Mouse (Mus musculus) WW6 (cell line): ENCODE measurements at regions not wholly inside any gene's neighbourhood (a gene's known extent, or its start where the extent isn't known, plus 50 kb on each side); places are given as distances from the start of the nearest gene placed in this dataset.

ENCODE experiments used
- DNase-seq: peaks from one replicate; pipeline ENCODE4 v3.0.0-alpha.2; 2013; ENCODE audit warnings: low read depth, low spot score

DNA sequence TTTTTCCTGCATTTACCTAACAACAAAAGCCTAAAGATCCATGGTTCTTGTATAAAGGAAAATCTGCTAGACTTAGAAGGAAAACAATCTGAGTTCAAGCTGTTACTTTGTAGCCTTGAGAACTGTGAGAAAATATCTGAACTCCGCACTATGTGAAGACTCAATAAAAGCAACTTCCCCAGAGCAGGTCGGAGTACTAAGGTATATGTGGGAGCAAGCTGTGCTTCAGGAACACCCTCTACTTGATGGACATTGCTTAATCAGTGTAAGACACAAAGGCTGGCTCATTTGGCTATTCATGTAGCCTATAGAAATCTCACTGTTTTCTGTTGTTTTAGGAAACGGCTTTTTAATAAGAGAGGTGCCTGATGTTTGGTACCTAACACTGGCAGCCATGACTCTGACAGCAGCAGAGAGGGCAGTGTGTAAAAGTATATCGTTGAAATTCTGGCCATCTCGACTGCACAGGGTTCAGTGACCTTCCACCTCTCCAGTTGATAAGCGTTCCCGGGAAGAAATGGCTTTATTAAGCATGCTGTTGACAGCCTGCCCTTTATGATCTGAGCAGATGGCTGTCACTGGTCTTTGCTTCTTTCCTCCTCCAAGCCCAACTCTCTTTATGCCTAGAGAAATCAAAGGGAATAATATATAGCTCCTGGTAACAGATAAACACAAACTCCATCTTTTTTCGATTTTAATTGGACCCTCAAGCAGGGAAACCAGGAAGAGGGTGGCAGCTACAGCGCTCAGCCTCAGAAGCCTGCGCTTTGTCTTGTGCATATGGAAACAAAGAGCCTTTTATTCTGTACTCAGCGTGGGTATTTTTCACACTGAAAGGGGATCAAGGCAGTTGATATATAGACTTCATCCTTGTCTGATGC, 443.7 kb upstream of the Sel1l start:
- DNase-seq = no peak

DNA sequence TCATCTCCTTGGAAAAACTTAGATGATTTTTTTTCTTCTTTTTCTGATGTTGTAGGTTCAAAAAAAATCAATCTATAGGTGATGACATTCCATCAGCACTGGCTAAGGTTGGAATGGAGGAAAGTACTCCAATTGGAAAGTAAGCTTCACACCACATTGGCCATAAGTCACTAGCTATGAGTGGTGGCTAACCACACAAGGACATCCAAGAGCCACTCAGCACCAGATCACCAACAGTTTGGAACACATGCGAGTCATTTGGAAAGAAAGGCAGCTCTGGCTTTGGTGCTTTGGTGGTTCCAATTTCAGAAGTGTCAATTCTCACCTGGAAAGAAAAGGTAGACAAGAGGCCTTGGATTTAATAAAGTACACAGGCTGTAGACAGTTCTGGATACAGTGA, 442.5 kb upstream of the Sel1l start:
- DNase-seq = no peak

DNA sequence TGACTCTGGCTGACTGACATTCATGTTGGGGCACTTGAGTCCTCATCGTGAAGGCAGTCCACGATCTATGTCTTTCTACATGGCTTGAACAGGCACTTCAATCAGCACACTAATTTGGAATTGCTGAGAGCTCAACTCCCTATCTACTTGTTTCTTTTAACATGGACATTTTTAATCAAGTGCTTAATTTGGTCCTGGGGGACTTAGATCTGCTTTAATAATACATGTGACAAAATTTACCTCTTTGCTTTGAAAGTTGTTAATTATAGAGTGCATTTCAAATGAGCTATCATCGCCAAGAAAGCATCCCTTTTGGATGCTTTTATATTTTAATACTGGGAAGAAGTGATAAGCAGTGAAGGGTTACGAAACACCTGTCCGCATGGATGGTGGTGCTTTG, 436.6 kb upstream of the Sel1l start:
- no peak for DNase-seq

DNA sequence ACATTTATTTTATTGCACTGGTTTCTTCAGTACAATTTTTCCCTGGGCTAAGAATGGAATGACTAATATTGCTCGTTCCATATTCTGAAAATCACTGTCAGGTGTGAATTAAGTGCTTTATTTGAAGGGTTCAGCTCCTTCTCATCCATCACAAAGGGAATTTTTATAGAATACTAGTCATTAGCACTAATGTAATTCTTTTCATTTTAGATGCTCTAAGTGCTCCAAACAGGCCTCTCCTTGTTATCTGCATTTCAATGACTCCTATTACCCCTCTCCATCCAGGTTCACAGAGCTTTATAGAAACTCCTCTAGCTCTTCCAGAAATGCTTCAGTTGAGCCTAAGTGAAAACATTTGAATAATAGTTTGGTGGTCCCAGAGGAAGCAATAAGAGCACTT, 431.5 kb upstream of the Sel1l start:
- DNase-seq = no peak

DNA sequence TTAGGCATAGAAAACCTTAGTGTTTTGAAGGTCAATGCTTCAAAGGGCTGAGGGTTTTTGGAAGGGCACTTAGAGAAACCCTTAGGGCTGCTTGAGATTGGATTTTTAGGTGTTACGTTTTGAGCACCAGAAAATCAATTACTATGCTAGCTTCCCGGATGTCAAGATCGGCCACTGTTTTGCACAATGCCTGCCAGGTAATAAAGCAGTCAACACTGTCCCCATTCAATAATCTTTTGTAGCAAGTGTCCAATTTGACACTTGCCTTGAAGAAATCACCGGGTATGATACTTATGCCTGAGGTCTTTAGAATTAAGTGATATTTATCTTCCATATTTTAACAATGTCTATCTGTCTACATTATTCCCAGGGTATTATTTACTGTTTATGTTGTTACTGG, 403.0 kb upstream of the Sel1l start:
- DNase-seq = no peak

DNA sequence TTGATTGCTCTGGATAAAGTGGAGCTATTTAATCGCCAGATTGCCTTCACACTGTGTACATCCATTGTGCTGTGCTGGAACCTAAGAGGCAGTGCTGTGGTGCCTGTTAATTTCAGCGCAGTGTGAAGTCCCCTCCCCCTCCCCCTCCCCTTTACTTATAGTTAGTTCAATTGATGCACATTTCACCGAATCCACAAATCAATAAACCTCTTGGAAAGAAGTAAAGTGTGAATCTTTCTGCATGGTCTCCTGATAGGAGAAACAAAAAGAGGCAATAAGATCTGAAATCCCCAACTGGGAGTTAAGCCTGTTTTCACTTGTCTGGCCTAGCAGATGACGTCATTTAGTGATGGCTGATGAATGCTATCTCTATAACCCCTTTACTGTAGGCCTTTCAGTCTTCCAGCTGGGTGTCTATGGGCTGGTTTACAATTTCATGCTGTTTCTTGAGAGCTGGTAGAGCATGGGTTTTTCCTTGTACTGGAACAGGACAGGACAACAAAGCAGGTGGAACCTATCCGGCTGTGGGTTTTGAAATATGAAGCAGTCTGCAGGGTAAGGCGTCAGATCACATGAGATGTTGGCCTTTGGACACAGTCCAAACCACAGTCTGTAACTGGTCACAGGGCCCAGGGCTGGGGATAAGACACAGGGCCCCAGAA, 398.0 kb upstream of the Sel1l start:
- DNase-seq = no peak

DNA sequence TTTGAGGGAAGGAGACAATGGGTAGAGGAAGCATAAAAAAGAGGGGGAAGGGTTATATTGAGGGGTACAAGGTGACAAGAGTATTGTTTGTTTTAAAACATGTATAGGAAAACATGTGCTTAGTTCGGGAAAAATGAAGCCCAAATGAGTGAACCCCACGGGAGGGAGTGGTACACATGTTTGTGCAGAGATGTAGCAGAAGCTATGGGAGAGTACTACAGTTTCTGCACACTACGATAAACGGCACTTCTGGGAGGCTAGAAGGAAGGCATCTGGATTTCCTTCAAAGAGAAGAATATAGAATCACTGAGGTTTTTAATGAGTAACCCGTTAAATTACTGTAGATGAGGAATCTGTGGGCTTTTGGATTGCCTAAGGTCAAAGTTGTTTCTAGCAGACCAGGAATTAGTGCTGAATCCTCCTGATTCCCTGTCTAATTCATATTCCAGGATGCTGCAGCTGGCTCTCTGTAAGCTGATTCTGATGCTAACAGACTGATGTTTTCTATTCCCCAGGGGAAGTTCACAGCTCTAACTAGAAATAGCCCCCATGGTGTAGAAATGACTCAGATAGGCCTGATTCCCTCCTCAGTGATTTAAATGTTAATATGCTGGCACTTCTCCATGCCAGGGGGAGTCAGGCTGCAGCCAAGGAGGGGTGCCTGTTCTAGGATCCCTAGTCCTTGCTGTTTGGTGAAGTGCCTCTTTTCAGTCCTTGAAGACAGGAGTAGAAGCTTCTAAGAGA, 391.2 kb upstream of the Sel1l start:
- no peak for DNase-seq

DNA sequence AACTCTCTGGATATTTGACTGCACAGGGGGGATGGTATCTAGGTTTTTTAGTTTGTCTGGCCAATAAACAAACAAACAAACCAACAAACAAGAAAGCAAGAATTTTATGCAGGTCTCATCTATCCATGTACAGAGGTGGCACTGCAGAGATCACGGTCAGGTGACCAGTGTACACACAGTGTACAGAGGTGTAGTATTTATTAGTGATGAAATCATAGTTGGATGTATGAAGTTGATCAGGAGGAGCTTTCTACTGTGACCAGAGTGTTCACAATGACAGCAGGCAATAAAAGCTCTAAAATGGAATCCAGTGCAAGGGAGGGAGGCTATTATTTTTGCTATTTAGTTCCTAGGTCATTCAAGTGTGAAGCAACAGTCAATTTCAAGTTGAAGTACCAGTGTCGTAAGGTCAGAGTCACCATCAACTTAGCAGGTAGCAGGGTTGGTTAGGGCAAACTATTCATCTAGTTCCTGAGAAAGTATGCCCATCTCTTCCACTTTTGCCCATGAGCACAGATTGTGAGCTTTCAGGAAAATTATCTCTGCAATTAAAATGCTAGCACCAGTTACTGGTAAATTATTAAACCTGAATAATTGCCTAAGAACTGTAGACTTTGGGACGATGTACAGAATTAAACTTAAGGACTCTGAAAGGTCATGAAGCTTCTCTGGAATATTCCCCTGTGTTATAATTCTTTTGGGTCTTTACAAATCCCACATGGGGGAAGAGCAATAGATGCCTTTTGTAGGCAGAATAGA, 384.9 kb upstream of the Sel1l start:
- DNase-seq = no peak

DNA sequence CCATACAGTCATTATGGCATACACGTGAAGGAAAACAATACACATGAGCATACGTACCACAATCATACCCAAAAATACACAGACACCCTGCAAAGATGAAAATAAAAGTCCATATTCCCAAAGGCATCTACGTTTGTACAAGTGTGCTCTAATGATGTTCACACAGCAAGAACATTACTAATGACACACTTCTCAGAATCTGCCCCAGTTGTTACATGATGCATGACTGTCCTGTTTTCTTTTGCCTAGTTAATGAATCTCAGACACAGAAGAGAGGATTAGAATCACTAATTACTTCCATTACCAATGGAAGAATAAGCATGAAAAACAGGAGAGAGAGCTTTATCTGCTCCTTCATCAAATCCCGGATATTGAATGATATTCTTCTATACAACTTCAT, 379.6 kb upstream of the Sel1l start:
- no peak for DNase-seq

DNA sequence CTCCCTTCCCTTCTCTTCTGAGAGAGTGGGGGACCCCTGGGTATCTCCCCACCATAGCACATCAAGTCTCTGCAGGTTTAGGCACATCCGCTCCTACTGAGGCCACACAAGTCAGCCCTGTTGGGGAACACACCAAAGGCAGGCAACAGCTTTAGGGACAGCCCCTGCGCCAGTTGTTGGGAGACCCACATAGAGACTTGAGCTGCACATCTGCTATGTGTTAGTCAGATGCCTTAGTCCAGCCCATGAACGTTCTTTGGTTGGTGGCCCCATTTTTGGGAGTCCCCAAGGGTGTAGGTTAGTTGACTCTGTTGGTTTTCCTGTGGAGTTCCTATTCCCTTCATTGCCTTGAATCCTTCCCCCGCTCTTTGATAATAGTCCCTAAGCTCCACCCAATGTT, 354.4 kb upstream of the Sel1l start:
- no peak for DNase-seq

DNA sequence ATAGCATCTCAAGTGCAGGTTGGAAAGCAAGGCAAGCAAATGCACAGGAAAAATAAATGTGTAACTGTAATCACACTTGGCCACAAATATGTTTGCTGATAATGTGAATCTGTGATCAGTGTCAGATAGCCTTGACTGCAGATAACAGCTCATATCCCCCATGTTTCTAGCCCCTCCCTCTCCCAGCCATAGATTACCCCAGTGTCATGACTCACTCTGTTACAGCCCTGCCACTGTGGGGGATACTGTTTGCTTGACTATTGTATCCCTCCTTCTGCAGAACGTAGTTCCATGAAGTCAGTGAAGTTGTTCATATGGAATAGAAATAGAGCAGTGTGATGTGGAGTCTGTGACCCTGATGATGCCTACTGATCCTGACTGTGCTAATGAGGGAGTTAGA, 351.6 kb upstream of the Sel1l start:
- DNase-seq = no peak

DNA sequence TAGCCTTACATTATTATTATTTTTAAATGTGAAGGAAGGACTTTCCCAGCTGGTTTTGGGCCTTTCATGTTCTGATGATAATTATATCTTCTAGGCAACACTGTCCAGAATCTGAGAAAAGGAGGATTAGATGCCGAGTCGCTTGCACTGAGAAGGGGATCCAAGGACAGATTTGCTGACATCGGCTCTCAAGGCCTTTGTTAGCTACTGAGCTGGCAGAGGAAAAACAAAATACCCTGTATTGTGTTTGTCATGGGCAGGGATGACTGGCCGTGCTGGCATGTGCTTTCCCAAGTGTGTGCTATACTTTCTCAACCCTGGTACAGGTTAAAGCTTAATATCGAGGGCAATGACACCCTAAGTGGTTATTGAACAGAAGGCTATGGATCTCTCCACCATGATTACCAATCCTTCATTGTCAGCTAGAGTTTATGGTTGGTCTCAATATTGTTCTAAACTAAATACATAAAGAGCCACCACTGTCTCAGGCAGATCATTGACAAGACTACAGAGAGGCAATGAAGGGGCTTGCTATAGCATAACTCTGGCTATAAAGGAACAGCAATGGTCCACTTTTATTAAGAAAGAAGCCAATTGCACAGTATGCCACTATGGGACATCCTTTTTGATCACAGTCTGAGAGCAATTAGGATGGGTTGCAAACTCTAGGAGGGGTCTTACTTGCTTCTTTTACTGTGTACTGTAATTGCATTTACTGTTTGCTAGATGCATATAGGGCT, 350.0 kb upstream of the Sel1l start:
- DNase-seq = no peak

DNA sequence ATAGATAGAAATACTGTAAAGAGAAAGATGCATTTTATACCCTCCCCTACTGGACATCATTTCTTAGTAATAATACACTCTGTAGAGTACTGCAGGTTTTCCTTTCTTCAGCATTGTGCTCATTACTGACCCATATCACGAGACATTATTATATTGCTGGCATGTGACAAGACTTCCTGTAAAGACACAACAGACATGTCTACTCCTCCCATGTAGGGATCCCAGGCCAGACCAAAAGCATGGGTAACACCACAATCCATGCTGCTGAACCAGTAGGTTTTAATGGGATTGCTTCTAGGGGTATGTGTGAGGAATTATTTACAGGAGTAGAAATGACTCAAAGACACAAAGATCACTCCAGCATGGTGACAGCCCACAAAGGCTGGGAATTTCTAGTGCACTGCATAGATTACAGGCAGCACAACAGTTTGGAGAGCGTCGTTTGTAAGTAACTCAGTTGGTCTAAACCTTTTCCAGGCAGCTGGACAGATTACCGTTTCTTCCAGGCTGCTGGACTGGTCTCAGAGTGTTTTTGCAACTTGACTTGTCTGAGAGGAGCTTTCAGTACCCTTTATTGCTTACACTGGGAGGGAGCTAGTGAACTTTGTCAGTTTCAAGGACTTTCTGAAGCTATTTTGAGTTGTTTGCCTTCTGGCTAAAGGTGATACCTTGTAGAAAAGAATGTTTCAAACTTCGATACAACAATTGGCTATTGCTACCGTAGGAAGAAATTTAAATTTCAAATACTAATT, 345.2 kb upstream of the Sel1l start:
- no peak for DNase-seq

DNA sequence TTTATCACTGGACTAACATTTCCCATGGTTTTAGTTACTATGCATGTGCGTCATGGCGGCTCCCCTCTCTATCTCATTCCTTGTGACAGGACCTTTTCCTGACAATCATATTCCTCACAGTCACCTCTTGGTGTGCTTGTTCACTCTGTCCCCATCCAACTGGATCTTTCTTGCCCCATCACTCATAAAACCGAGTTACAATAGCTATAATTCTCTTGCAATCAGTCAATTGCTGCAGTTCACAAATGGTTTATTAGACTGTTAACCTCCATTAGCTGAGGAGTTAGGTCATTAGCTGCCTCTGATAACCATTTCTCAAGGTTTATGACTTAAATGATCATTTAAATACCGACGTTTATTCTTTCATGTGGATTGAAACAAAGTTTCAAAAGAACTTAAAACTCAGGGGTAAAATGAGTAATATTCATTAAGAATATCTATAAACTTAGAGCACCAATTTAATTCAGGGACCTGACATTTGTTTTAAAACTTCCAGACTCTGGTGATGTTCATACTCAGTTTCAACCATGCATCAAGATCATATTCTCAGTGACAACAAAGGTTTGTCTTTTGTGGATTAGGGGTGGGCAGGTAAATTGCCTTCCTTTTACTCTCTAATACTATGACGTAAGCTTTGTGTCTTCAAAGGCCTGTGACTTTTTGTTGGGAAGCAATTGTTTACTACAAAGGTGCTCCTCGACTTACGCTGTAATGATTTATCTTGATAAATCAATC, 344.4 kb upstream of the Sel1l start:
- no peak for DNase-seq

DNA sequence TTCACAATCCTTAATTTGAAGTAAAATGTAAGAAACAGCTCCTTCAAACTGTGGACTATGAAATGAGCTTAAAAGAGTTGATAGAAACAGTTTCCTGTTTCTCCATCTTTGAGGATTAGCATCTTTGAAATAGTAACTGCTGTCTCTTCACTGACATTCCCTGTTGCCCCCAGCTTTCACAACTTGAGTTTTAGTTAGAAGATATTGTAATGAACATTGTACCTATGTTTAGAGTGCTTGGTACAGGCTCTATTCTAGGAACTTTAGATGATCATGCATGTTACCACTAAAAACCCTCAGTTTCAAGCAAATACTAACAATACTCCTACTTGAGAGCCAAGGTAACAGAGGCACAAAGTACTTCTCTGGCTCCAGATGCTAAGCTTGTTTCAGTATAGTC, 340.1 kb upstream of the Sel1l start:
- DNase-seq = no peak

DNA sequence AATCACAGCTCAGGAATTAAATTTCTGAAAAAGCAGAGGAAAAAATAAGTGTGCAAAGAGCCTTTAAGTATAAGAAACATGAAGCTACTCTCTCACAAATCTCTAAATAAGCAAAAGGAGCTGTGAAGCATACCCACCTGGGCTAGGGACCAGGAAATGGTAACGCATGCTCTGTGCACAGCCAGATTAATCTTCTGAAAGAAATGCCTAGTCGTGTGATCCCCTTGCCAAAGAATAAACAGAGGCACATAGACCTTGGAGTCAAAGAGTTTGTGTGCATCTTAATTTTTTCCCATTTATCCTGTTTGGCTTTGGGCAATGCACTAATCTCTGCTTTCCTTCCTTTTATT, 338.2 kb upstream of the Sel1l start:
- DNase-seq = no peak

DNA sequence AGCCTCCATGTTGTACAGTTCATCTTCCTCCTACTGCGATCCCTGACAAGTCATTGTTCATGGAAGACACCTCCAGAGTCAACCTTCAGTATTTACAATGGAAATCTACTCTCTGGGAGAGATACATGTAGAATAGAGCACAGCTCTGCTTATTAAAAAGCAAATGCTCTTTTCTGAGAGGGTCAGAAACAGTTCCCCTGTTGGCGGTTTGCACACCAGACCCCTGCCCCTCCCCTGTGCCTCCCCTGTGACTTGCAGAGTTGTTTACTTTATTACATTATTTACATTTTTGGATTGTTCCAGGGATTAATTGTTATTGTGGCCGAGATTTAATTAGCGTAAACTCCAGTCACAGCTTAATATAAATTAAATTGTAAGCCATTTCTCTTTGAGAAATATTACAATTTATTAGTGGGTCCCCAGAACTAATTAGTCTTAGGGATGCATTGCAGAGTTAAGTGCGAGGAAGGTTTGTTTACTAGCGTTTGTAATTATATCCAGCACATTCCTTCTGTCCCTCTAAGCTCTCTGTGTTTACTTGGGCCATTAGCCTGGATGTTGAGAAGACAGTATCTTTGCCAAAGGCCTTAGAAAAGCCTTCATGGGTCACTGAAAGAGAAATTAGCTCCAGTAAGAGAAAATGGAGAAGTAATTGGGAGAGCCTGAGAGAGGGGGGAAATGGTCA, 337.6 kb upstream of the Sel1l start:
- DNase-seq = no peak

DNA sequence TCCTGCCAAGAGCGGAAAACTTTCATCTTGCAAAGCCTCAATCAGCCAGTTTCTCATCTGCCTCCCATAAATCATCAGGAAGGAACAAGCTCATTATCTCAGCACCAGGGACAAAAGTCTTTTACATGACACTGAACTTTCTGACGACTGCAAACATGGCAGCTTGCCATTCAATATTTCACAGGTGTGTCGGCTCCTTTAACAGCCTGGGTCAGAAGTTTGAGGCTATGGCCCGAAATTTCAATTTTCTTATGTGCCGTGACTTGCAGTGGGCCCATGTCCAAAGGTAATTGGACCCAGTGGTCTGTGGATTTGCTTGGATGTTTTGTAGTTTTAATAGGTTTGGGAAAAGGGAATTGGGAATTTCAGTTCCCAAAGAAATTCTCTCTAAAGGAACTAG, 330.3 kb upstream of the Sel1l start:
- no peak for DNase-seq

DNA sequence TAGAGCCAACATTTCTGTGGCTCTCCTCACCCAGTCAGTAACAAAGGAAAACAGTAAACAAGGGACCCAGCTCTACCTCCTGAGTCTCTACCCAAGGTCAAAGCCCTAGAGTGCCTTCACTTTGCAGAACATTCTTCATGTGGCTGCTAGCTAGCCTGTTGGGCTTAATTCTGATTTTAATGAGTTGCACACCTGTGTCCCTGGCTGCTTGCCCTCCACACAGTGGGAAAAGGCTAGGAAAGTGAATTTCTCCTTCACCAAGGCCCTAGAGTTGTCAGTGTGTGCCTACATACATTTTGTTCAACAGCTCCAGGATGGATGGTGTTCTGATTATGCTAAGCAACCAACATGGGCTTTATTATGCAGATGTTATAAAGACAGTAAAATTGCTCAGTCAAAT, 307.8 kb upstream of the Sel1l start:
- no peak for DNase-seq

DNA sequence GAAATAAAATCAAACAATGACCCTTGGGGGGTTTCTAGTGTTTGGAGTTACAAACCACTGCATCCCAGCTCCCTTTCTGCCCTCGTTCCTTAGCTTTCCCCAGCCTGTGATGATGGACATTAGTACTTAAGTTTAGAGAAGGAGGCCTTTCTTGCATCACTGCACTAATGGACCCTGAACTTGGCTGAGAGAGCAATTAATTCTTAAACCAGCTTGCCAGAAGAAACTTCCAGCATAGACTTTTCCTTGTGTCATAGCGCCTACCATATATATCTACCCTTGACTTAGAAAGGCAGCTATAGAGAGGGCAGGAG, 303.9 kb upstream of the Sel1l start:
- DNase-seq = no peak
